In genomic region chr16:44526689-44527088, GRCm38 (mm10) we compare ENCODE assay signal across 10 mouse cellular contexts. TPM values are rescaled to one million over a fixed set of nuclear protein-coding genes. Genes with fewer than 3 reads are reported as not detected.
DNase-seq lines count a peak whose midpoint lies in the region; ATAC-seq lines count a peak whose summit lies in the region.
"Had no signal": no experiment of that assay in that cellular context is flagged by ENCODE, and none has a peak within 500 bp of the region (broad histone marks: within the 10 kb centered on the region; RNA-seq: fewer than 3 reads in every experiment).

No protein-coding gene starts in this region.

- H3K4me1 ChIP-seq in heart, embryonic 16.5 days (ENCODE audit: control insufficient read depth, insufficient read depth, low read length) = peaks cover 15% of the 10 kb centered on the region
- H3K4me1 ChIP-seq in forebrain, embryonic 11.5 days (replicated peaks; ENCODE audit: control insufficient read depth, insufficient read depth, low read length) = peaks cover 27% of the 10 kb centered on the region
- peaks cover 44% of the 10 kb centered on the region for H3K4me1 ChIP-seq in midbrain, embryonic 11.5 days (ENCODE audit: control insufficient read depth, insufficient read depth, low read length)

- intact Hi-C loops in heart, postnatal 14 days (cut with DNase I) = no loop called here
- intact Hi-C loops in gastrocnemius, postnatal 36 days (cut with DNase I) = no loop called here

- no peak overlapping the region for H3K27ac ChIP-seq in heart, embryonic 16.5 days (ENCODE audit: low read length)
- peak overlapping the region; percentile 21; the same call in 1 of the 2 replicates for H3K27ac ChIP-seq in forebrain, embryonic 11.5 days (ENCODE audit: low read depth, low read length)
- peak overlapping the region; percentile 40; the same call in 1 of the 2 replicates for H3K27ac ChIP-seq in midbrain, embryonic 11.5 days (ENCODE audit: low read depth, low read length)

- no peaks in the 10 kb centered on the region for H3K9me3 ChIP-seq in heart, embryonic 16.5 days (replicated peaks; ENCODE audit: control insufficient read depth, low read length)
- H3K9me3 ChIP-seq in forebrain, embryonic 11.5 days (ENCODE audit: control insufficient read depth, low read length) = no peaks in the 10 kb centered on the region
- H3K9me3 ChIP-seq in midbrain, embryonic 11.5 days (ENCODE audit: control insufficient read depth, low read length) = no peaks in the 10 kb centered on the region

- 16% methylated on average over 12 of the region's 12 CpGs for WGBS in heart, embryonic 16.5 days
- WGBS in forebrain, embryonic 11.5 days = 7% methylated on average over 12 of the region's 12 CpGs
- whole genome bisulfite sequencing in midbrain, embryonic 11.5 days = 8% methylated on average over 12 of the region's 12 CpGs

- peak overlapping the region; percentile 8 for H3K4me2 ChIP-seq in heart, embryonic 16.5 days (ENCODE audit: low read depth, low read length)
- H3K4me2 ChIP-seq in forebrain, embryonic 11.5 days (ENCODE audit: low read depth, low read length, severe bottlenecking) = peak overlapping the region; percentile 12; the same call in 1 of the 2 replicates
- peak overlapping the region; percentile 23; the same call in 1 of the 2 replicates for H3K4me2 ChIP-seq in midbrain, embryonic 11.5 days

- DNase-seq in heart, postnatal 14 days = no peak
- peak; percentile 78 for DNase-seq in cerebellum, adult 9-10 months
- DNase-seq in forebrain, embryonic 11.5 days (ENCODE audit: low spot score) = peak; percentile 66
- DNase-seq in midbrain, embryonic 11.5 days (ENCODE audit: low spot score, missing footprints) = peak; percentile 91
- DNase-seq in gastrocnemius, postnatal 36 days = no peak
- DNase-seq in B cell, adult 2 months = no peak
- no peak for DNase-seq in urinary bladder, postnatal 10 days (ENCODE audit: low spot score)
- DNase-seq: kidney, postnatal 25 days; thymus, postnatal 25 days had no signal

- no peak overlapping the region; the same call in 1 of the 2 replicates for H3K9ac ChIP-seq in heart, embryonic 16.5 days (ENCODE audit: low read length)
- H3K9ac ChIP-seq in forebrain, embryonic 11.5 days (ENCODE audit: low read length) = no peak overlapping the region; the same call in 1 of the 2 replicates
- no peak overlapping the region for H3K9ac ChIP-seq in midbrain, embryonic 11.5 days (ENCODE audit: low read length)

- ATAC-seq in heart, embryonic 16.5 days (replicated peaks; ENCODE audit: extremely low read depth, insufficient read depth, low FRiP score) = no peak
- no peak for ATAC-seq in forebrain, embryonic 11.5 days (replicated peaks; ENCODE audit: low FRiP score)
- no peak for ATAC-seq in midbrain, embryonic 11.5 days (ENCODE audit: low FRiP score)

- no peak overlapping the region for H3K4me3 ChIP-seq in heart, embryonic 16.5 days (ENCODE audit: low read length)
- H3K4me3 ChIP-seq in forebrain, embryonic 11.5 days (ENCODE audit: low read depth, low read length) = no peak overlapping the region
- no peak overlapping the region for H3K4me3 ChIP-seq in midbrain, embryonic 11.5 days (ENCODE audit: low read depth, low read length)

- H3K36me3 ChIP-seq in heart, embryonic 16.5 days (ENCODE audit: control insufficient read depth, insufficient read depth) = no peaks in the 10 kb centered on the region
- no peaks in the 10 kb centered on the region for H3K36me3 ChIP-seq in forebrain, embryonic 11.5 days (ENCODE audit: control insufficient read depth, insufficient read depth, low read length)
- H3K36me3 ChIP-seq in midbrain, embryonic 11.5 days (ENCODE audit: control insufficient read depth, insufficient read depth, low read length) = no peaks in the 10 kb centered on the region

- no peaks in the 10 kb centered on the region for H3K27me3 ChIP-seq in heart, embryonic 16.5 days (ENCODE audit: control insufficient read depth, insufficient read depth, low read length)
- no peaks in the 10 kb centered on the region for H3K27me3 ChIP-seq in forebrain, embryonic 11.5 days (ENCODE audit: control insufficient read depth, insufficient read depth, low read length)
- no peaks in the 10 kb centered on the region for H3K27me3 ChIP-seq in midbrain, embryonic 11.5 days (ENCODE audit: control insufficient read depth, insufficient read depth, low read length)

RNA-seq across cellular contexts. Expression of gene Boc, which starts 32.0 kb away (rescaled TPM):
- polyA plus RNA-seq in heart, embryonic 16.5 days (2015; fragmentation: Nextera tagmentation; extraction: Ambion mirVana) = 8.3 and 9.2 TPM in 2 replicates
- total RNA-seq in heart, postnatal 14 days (2021) = 1 to 10 TPM; 7.1 to 8.6 TPM
- polyA plus RNA-seq in forebrain, embryonic 11.5 days (2014; fragmentation: Nextera tagmentation; extraction: Ambion mirVana) = 35.6 and 35.9 TPM in 2 replicates
- polyA plus RNA-seq in midbrain, embryonic 11.5 days (2014; fragmentation: Nextera tagmentation; extraction: Ambion mirVana) = 37.8 and 44.7 TPM in 2 replicates
- total RNA-seq in gastrocnemius, postnatal 36 days (2021) = 1 to 10 TPM; 3.7 to 3.8 TPM

Comparison
In these comparisons a context has a peak if more than half of its experiments do, and no peak if none do; other contexts are left out.
1. DNase-seq: peak in cerebellum, adult 9-10 months (single experiment), forebrain, embryonic 11.5 days (single experiment) and midbrain, embryonic 11.5 days (single experiment); none in heart, postnatal 14 days (0 of 2), gastrocnemius, postnatal 36 days (0 of 2), B cell, adult 2 months (0 of 2) and urinary bladder, postnatal 10 days (single experiment).
2. Peak in every context shown above with its lines, with median percentiles within 50 percentile points of each other: H3K4me2 ChIP-seq.